Mouse (Mus musculus): ENCODE results near the gene Dot1l.

GRCm38 (mm10) chr10:80738657-80739056 is 16.3 kb upstream of the Dot1l start:
- TF ChIP-seq POLR2A (IDR thresholded peaks at IDR 0.05; ENCODE audit: borderline replicate concordance, extremely low read depth, low read depth, low read length) (no peak), CTCF (IDR thresholded peaks at IDR 0.05; ENCODE audit: insufficient read depth, low read length) (no peak)

All from lung, adult 2 months (tissue).